Mouse (Mus musculus) midbrain, embryonic 15.5 days (tissue): ENCODE measurements around the gene Tmem131. TPM values are rescaled to one million over a fixed set of nuclear protein-coding genes. Genes with fewer than 3 reads are reported as not detected.

Source experiments
- ATAC-seq: fragments of 200-750 bp; cut with Nextera tagmentation; replicated peaks from 2 replicates; pipeline ENCODE4 v1.8.0; 2017; ENCODE audit warnings: moderate TSS enrichment
- H3K27ac ChIP-seq: fragments of 300-500 bp; sonication (generic); 2 replicates; pipeline ENCODE4 v1.5.1; 2015; ENCODE audit warnings: mild to moderate bottlenecking, inconsistent platforms
- H3K27me3 ChIP-seq: fragments of 300-500 bp; sonication (generic); replicated peaks from 2 replicates; pipeline ENCODE4 v1.6.1; 2015; ENCODE audit warnings: inconsistent platforms
- H3K36me3 ChIP-seq: fragments of 300-500 bp; sonication (generic); replicated peaks from 2 replicates; pipeline ENCODE4 v1.6.1; 2015; ENCODE audit warnings: inconsistent platforms
- H3K4me1 ChIP-seq: fragments of 300-500 bp; sonication (generic); 2 replicates; pipeline ENCODE4 v1.6.1; 2015; ENCODE audit warnings: inconsistent platforms
- H3K4me2 ChIP-seq: fragments of 300-500 bp; sonication (generic); 2 replicates; pipeline ENCODE4 v1.6.1; 2015; ENCODE audit warnings: inconsistent platforms, mild to moderate bottlenecking, moderate library complexity
- H3K4me3 ChIP-seq: fragments of 300-500 bp; sonication (generic); 2 replicates; pipeline ENCODE4 v1.5.1; 2015; ENCODE audit warnings: mild to moderate bottlenecking, inconsistent platforms
- H3K9ac ChIP-seq: fragments of 300-500 bp; sonication (generic); 2 replicates; pipeline ENCODE4 v1.6.1; 2015; ENCODE audit warnings: mild to moderate bottlenecking, inconsistent platforms
- H3K9me3 ChIP-seq: fragments of 300-500 bp; sonication (generic); 2 replicates; pipeline ENCODE4 v1.6.1; 2016; ENCODE audit warnings: inconsistent platforms
- WGBS: fragments of 180-500 bp; shearing (Covaris S2); methylation state at CpG from one replicate; pipeline ENCODE4 v1.1.7; 2015; ENCODE audit warnings: mixed read lengths; 5-methylcytosine and 5-hydroxymethylcytosine counted together
- polyA plus RNA-seq: library from polyadenylated mRNA; unstranded; fragments of >200 nt; fragmentation: Nextera tagmentation; extraction: Ambion mirVana; gene quantifications from 2 replicates; pipeline ENCODE4 v1.2.1, GENCODE M21; 2015

The Tmem131 gene
- polyA plus RNA-seq, 1 experiment from 2014 or later, result 14.8 TPM

DNA sequence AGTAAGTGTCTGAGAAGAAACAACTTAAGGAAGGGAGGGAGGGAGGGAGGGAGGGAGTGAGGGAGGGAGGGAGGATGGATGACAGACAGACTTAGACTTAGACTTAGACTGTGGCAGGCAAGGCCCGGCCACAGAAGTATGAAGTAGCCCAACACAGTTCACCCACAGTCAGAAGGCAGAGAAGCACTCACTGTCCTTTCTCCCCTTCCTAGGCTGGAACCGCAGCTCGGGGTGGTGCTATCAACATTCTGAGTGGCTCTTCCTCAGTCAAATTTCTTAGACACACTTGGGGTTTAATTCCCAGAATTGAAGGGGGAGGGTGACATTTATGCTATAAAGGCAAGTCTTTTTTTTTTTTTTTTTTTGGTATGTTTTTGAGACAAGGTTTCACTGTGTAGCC lies 51.0 kb downstream of the Tmem131 start:
- H3K4me3 ChIP-seq, result no peak overlapping the region
- no peaks in the 10 kb centered on the region for H3K36me3 ChIP-seq
- H3K9ac ChIP-seq, result no peak overlapping the region
- no peaks in the 10 kb centered on the region for H3K9me3 ChIP-seq
- no peak for ATAC-seq
- no peaks in the 10 kb centered on the region for H3K27me3 ChIP-seq
- H3K27ac ChIP-seq, result no peak overlapping the region
- H3K4me1 ChIP-seq, result peaks cover 12% of the 10 kb centered on the region; the same call in 1 of the 2 replicates
- WGBS, result 90% methylated on average over 3 of the region's 3 CpGs
- no peak overlapping the region for H3K4me2 ChIP-seq

DNA sequence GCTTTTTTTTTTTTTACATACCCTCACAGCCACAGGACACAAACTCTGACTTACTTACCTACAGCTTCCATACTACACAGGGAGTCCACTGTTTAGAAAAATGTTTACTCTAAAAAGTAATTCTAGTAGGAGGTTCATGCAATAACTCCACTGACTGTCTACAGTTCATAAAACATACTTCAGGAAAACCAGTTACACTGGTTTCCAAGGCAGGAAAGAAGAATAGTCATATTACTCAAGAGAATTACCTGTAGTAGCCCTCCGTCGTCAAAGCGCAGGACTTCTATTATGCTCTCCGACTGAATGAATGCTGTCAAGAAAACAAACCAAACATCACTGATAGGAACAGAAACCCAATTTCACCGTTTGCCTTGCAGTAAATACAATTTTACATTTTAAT lies 54.5 kb downstream of the Tmem131 start:
- H3K36me3 ChIP-seq, result no peaks in the 10 kb centered on the region

DNA sequence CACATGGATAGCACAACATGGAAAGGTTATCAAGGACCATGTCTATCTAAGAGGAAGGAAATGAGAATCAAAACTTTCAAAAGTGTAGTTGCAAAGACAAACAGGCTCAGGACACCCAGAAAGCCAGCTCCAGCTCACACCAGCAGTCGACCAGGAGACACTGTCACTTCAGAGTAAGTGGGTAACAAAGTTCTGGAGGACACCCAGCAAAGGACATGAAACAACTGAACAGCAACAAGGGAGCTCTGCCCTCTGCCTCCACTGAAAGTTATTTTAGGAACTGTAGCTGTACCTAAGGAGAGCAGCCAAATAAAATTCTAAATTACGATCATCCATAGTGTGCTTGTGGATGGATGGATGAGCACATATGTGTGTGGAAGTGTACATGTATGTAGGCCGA lies 56.3 kb downstream of the Tmem131 start:
- H3K27me3 ChIP-seq, result no peaks in the 10 kb centered on the region
- no peaks in the 10 kb centered on the region for H3K9me3 ChIP-seq
- no peak for ATAC-seq
- 93% methylated on average over 3 of the region's 3 CpGs for WGBS
- H3K4me3 ChIP-seq, result no peak overlapping the region
- H3K36me3 ChIP-seq, result no peaks in the 10 kb centered on the region
- H3K4me1 ChIP-seq, result peaks cover 9% of the 10 kb centered on the region; the same call in 1 of the 2 replicates
- no peak overlapping the region for H3K4me2 ChIP-seq
- H3K9ac ChIP-seq, result no peak overlapping the region
- no peak overlapping the region for H3K27ac ChIP-seq

More for the DNA sequence above, 54.5 kb downstream of the Tmem131 start:
- Histone ChIP-seq H3K9me3 (no peaks in the 10 kb centered on the region), H3K27ac (no peak overlapping the region), H3K4me3 (no peak overlapping the region), H3K4me2 (no peak overlapping the region), H3K9ac (no peak overlapping the region), H3K4me1 (peaks cover 12% of the 10 kb centered on the region; the same call in 1 of the 2 replicates), H3K27me3 (no peaks in the 10 kb centered on the region)
- no peak for ATAC-seq
- 88% methylated on average over 5 of the region's 5 CpGs for WGBS

DNA sequence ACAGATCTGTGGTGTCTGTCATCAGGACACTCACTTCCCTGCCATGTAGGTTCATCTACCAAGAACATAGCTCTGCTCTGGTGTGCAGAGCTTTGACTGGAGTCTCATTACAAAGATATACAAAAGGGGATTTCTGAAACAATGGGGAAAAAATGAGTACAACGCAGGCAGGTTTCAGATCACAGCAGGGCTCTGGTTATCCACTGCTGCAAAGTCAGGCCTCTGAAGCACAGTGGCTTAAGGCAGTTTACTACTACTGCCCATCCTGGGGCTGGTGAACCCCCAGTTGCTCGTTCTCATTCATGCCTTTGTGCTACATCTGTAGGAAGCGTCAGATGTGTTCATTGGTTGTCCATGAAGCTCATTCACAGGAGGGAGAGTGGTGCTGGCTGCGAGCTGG lies 57.0 kb downstream of the Tmem131 start:
- 59% methylated on average over 4 of the region's 4 CpGs for WGBS
- ATAC-seq, result no peak
- Histone ChIP-seq H3K4me2 (no peak overlapping the region), H3K9ac (no peak overlapping the region), H3K36me3 (no peaks in the 10 kb centered on the region), H3K27ac (no peak overlapping the region), H3K9me3 (no peaks in the 10 kb centered on the region), H3K27me3 (no peaks in the 10 kb centered on the region), H3K4me1 (peaks cover 9% of the 10 kb centered on the region; the same call in 1 of the 2 replicates), H3K4me3 (no peak overlapping the region)

DNA sequence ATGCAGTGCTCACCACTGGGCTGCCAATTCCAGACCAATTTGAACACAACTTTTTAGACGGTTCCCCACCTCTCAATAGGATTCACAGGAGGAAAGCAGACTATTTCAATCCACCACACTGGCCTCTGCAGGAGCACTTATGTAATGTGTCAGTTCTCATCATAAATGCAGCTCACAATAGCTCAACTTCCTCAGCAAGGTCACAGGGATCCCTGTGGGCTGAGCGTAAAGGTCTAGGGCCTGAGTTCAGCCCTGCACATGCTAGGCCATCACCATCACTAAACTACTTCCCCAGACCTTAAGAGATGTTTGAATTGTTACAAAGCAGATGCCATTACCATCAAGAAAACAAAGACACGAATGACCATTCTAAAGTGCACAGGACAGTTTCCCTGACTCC lies 58.9 kb downstream of the Tmem131 start:
- H3K36me3 ChIP-seq, result no peaks in the 10 kb centered on the region
- 75% methylated on average over 3 of the region's 3 CpGs for WGBS
- H3K9ac ChIP-seq, result no peak overlapping the region
- no peak for ATAC-seq
- no peaks in the 10 kb centered on the region for H3K4me1 ChIP-seq
- H3K27ac ChIP-seq, result no peak overlapping the region
- no peaks in the 10 kb centered on the region for H3K27me3 ChIP-seq
- H3K4me3 ChIP-seq, result no peak overlapping the region
- no peaks in the 10 kb centered on the region for H3K9me3 ChIP-seq
- no peak overlapping the region for H3K4me2 ChIP-seq

DNA sequence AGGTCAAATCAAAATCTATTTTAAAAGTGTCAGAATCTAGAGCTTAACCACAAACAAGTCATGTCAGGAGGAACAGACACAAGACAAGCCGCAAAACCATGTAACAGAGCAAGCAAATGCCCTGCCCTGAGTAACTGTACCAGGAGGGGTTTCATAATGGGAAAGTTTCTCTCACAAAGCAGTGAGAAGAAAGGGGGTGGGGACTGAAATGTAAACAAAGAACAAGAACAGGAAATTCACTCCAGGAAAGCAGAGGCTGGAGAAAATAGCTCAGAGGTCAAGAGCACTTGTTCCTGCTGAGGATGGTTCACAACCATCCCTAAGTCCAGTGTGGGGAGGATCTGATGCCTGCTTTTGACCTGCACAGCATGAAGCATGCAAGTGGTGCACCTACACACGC lies 59.7 kb downstream of the Tmem131 start:
- 0 out of 2 replicates have a peak overlapping the region, but pooled peaks have one; percentile 2 for H3K27ac ChIP-seq
- H3K9me3 ChIP-seq, result no peaks in the 10 kb centered on the region
- ATAC-seq, result no peak
- WGBS, result 66% methylated on average over 2 of the region's 2 CpGs
- no peak overlapping the region for H3K9ac ChIP-seq
- H3K36me3 ChIP-seq, result no peaks in the 10 kb centered on the region
- H3K27me3 ChIP-seq, result no peaks in the 10 kb centered on the region
- no peaks in the 10 kb centered on the region for H3K4me1 ChIP-seq
- H3K4me3 ChIP-seq, result no peak overlapping the region
- no peak overlapping the region for H3K4me2 ChIP-seq

DNA sequence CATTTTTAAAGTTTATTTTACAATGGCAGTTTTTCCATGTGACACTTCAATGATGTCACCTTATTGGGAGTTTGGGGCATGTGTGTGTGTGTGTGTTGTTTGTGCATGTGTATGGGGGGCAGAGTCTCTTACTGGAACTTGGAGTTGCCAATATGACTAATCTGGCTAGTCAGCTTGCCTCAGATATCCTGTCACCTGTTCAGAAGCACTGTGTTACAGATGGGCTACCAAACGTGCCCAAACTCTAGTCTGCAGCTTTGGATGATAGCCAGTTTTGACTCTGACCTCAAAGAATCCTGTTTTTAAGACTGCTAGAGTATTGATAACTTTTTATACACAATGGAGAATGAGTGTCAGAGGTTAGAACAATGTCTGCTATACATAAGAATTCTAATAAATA lies 64.3 kb downstream of the Tmem131 start:
- Histone ChIP-seq H3K9me3 (no peaks in the 10 kb centered on the region), H3K4me2 (no peak overlapping the region), H3K4me1 (no peaks in the 10 kb centered on the region), H3K27ac (no peak overlapping the region), H3K4me3 (no peak overlapping the region), H3K36me3 (no peaks in the 10 kb centered on the region), H3K27me3 (no peaks in the 10 kb centered on the region), H3K9ac (no peak overlapping the region)
- ATAC-seq, result no peak
- WGBS, result 71% methylated on average over 1 of the region's 1 CpGs

DNA sequence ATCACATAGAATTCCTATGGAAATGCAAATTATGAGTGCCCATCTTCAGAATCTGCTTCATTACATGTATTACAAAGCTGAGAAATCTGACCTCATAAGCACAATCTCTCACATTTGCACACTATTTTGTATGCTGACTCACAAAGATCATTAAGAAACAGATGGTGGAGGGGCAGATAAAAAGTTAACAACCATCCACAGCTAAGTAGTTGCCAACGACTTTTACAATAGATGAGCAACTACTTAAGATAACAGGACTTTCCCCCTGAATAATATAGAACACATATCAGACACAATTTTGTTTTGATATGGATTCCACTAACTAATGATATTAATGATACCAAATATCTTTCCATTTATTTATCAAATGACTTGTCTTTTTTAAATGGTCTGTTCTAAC lies 66.3 kb downstream of the Tmem131 start:
- ATAC-seq, result no peak
- no peak overlapping the region for H3K4me2 ChIP-seq

DNA sequence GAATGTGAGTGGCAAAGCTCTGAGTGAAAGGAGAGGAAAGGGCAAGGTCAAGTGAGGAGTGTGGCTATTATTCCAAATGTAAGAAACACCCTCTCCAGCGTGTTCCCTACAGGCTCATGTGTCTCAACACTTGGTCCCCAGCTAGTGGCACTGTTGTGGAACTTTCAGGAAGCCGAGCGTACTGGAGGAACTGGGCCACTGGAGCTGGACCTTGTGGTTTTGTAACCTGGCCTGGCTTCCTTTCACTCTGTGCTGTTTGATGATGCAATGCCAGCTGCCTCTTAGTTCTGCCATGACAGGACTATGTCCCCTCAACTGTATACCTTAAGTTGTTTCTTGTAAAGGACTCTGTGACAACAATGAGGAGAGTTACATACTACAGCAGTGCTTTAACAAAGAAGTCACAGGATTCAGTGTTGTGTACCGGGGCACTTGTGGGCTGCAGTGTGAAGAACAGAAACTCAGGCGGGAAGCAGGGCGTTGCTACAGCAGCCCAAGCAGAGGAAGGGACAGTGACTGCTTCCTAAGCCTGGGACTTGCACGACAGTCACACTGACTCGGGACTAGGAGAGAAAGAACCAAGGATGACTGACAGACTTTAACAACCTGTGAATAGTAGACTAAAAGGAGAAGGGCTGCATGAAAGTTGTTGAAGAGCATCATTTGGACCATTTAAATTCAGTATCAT lies 68.4 kb downstream of the Tmem131 start:
- no peaks in the 10 kb centered on the region for H3K36me3 ChIP-seq
- no peaks in the 10 kb centered on the region for H3K4me1 ChIP-seq
- H3K4me2 ChIP-seq, result no peak overlapping the region
- WGBS, result 74% methylated on average over 8 of the region's 8 CpGs
- no peaks in the 10 kb centered on the region for H3K27me3 ChIP-seq
- H3K9me3 ChIP-seq, result no peaks in the 10 kb centered on the region
- no peak for ATAC-seq
- no peak overlapping the region for H3K9ac ChIP-seq
- no peak overlapping the region for H3K27ac ChIP-seq
- H3K4me3 ChIP-seq, result no peak overlapping the region

More for the DNA sequence above, 66.3 kb downstream of the Tmem131 start:
- Histone ChIP-seq H3K27me3 (no peaks in the 10 kb centered on the region), H3K27ac (no peak overlapping the region), H3K4me3 (no peak overlapping the region), H3K36me3 (no peaks in the 10 kb centered on the region), H3K4me1 (no peaks in the 10 kb centered on the region), H3K9ac (no peak overlapping the region), H3K9me3 (no peaks in the 10 kb centered on the region)
- 85% methylated on average over 1 of the region's 1 CpGs for WGBS

DNA sequence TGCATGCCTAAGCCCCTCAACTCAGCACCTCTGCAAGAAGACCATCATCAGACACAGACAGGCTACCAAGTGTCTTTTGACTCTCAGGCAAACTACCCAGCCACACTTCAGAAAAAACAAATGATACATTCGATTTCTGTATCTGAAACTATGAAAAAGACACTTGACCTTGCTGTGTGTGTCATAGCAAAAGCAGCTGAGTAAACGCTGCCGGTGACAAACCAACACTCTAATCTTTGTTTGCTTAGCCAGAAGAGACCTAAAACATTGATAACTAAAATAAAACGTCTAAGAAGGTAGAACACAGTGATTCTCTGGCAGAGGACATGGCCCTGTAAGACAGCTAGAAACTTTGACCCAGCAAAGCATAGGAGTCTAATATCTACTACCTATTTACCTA lies 72.2 kb downstream of the Tmem131 start:
- no peak for ATAC-seq
- no peak overlapping the region for H3K4me2 ChIP-seq
- WGBS, result 85% methylated on average over 4 of the region's 4 CpGs
- no peaks in the 10 kb centered on the region for H3K4me1 ChIP-seq
- no peaks in the 10 kb centered on the region for H3K36me3 ChIP-seq
- no peak overlapping the region for H3K4me3 ChIP-seq
- no peaks in the 10 kb centered on the region for H3K27me3 ChIP-seq
- H3K9ac ChIP-seq, result no peak overlapping the region
- H3K27ac ChIP-seq, result no peak overlapping the region
- H3K9me3 ChIP-seq, result no peaks in the 10 kb centered on the region

DNA sequence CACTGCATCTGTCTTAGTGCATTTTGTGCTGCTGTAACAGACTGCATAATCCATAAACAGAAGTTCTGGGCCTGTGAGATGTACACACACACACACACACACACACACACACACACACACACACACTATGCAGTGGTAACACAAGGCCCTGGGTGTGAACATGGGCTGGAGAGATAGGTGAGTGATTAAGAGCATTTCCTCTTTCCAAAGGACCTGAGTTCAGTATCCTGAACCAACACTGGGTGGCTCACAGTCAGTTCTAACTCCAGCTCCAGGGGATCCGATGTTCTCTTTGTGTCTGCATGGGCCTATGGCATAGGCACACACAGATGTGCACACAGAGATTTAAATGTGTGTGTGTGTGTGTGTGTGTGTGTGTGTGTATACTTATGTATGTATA lies 72.9 kb downstream of the Tmem131 start:
- H3K9me3 ChIP-seq, result no peaks in the 10 kb centered on the region
- H3K4me1 ChIP-seq, result no peaks in the 10 kb centered on the region
- H3K4me2 ChIP-seq, result no peak overlapping the region
- no peak overlapping the region for H3K27ac ChIP-seq
- no peak overlapping the region for H3K9ac ChIP-seq
- no peaks in the 10 kb centered on the region for H3K27me3 ChIP-seq
- H3K36me3 ChIP-seq, result no peaks in the 10 kb centered on the region
- 75% methylated on average over 1 of the region's 1 CpGs for WGBS
- ATAC-seq, result no peak
- H3K4me3 ChIP-seq, result no peak overlapping the region

DNA sequence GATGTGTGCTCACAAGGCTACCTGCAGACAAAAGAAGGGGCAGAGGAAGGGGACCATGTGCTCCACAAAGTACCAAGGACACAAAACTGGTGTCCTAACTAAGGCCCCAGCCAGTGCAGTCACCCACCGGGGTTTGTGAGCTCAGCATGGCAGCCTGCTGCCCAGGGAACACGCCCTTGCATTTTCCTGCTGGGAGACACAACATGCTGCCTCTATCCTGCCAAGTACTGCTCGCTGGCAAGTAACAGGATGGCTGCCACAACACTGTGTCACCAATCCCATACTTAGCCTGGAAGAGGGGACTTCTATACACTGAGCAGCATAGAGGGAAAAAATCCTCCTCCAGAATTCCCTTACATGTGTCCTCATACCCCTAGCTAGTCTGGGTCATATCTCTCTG lies 78.7 kb downstream of the Tmem131 start:
- Histone ChIP-seq H3K36me3 (no peaks in the 10 kb centered on the region), H3K27ac (no peak overlapping the region), H3K4me2 (no peak overlapping the region), H3K4me3 (no peak overlapping the region), H3K9ac (no peak overlapping the region), H3K4me1 (peaks cover 14% of the 10 kb centered on the region), H3K27me3 (no peaks in the 10 kb centered on the region), H3K9me3 (no peaks in the 10 kb centered on the region)
- 78% methylated on average over 3 of the region's 3 CpGs for WGBS
- ATAC-seq, result no peak

DNA sequence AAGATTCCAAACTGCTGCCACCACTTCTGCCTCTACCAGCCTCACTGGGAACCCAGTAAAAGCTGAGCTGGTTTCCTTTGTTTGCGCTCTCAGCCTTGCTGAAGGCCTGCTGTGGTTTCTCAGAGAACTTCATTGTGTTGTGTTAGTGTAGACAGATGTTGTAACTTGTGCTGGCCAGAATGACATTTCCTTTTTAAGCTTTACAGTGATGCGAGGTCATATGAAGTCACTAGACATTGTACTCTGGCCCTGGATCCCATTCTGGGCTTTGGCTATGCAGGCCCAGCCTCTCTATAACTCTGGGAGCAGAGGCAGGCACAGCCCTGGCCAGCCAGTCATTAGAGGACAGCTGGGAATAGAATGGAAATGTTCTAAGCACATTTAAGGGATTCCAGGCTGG lies 81.7 kb downstream of the Tmem131 start:
- Histone ChIP-seq H3K4me3 (no peak overlapping the region), H3K9ac (no peak overlapping the region), H3K36me3 (no peaks in the 10 kb centered on the region), H3K27ac (no peak overlapping the region), H3K27me3 (no peaks in the 10 kb centered on the region), H3K4me1 (peaks cover 14% of the 10 kb centered on the region), H3K9me3 (no peaks in the 10 kb centered on the region), H3K4me2 (no peak overlapping the region)
- ATAC-seq, result no peak
- 81% methylated on average over 2 of the region's 2 CpGs for WGBS
